Mouse (Mus musculus) telencephalon, adult 2 months (tissue): ENCODE measurements at regions not wholly inside any gene's neighbourhood (a gene's known extent, or its start where the extent isn't known, plus 50 kb on each side); places are given as distances from the start of the nearest gene placed in this dataset.

ENCODE experiments used
- DNase-seq: peaks from one replicate; pipeline ENCODE4 v3.0.0-alpha.2; 2011; ENCODE audit warnings: low read depth, low spot score

DNA sequence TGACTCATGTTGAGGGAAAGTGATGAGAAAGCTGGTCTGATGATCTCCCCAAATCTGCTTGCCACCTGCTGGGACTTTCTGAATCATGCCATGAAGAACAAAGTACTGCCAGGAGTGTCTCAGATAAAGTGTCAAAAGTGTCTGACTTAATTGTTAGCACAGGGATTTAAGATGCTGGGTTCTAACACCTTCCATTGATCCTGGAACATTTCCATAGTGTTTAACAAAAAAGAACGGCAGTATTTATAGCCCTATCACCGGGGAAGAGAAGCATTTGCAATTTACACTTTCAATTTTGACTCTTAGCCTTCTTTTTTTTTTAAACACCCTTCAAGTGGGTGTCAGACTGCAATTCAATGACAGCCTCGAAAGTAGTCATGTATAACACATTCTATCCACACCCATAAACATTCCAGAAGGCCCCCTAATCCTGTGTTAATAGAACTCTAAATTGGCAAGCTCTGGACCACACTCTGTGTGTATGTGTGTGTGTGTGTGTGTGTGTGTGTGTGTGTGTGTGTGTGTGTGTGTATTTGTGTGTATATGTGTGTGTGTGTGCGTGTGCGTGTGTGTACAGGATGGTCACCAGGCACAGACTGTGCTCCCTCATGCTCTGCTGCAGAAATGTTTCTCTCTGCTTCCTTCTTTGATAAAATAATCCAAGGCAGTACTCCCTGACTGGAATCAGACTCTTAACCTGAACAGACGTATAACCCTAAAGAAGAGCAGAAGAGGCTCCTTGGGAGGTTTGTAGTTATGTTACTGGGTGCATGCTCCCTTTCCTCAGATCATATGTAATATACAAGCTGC lies 313.2 kb downstream of the Rnd3 start:
- DNase-seq, result peak; percentile 24

DNA sequence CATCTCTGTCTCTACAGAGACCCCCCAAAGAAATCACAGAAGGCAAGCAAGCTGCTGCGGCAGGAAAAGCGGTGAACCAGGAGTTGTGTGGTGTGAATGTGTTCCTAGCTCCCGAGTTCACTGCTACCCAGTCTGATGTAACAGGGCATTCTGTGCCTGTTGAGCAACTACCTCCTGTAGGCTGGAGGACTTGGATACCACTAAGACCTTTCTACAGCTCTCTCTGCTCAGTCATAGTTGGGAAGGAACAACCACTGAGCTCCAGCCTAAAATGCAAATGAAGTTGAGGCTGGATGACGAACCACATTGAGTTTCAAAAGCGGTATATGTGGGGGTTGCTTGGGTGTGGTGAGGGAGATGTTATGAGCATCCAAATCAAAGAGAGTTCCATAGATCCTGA lies 315.1 kb downstream of the Rnd3 start:
- no peak for DNase-seq

DNA sequence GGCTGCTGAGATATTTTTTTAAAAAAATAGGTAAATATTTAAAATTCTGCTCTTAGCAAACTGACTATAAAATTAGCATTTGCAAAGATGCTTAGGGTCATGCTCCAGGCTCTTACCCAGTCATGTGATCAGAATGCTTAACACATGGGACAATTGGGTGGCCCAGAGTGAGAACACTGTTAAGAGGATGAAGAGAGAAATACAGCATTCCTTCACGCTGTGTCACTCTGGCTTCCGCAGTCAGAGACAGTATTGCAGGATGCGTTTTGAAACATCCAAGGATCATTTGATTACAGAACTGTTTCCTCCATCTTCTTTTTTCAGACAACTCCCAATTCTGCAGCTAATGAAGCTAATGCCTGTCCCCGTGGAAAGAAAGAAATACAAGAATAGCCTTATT lies 316.4 kb downstream of the Rnd3 start:
- no peak for DNase-seq

DNA sequence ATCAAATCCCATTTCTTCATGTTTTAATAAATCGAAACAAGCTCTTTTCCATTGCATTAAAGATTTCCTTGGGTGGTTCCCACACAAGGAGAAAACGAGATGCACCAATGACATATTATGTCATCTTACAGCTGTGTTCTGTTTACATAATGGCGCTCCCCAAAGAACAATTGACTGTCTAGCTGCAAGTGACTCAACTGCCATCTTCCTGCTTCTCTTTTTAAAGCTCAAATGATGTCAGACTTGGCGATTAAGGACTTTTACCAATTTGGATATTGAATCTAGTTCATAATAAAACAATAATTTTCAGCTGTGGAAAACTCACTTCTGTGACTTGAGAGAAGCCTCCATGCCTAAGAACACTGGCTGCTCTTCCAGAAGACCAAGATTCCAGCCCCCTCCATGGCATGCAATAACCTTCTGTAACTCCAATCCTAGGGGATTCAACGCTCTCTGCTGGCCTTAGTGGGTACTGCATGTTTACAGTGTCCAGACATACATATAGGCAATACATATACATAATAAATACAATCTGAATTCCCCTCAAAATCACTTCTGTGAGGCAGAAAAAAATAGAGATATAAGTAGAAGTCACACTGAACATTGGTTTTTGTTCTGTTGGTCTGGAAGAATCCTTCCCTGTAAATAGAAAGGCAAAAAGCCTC lies 318.7 kb downstream of the Rnd3 start:
- DNase-seq, result no peak

DNA sequence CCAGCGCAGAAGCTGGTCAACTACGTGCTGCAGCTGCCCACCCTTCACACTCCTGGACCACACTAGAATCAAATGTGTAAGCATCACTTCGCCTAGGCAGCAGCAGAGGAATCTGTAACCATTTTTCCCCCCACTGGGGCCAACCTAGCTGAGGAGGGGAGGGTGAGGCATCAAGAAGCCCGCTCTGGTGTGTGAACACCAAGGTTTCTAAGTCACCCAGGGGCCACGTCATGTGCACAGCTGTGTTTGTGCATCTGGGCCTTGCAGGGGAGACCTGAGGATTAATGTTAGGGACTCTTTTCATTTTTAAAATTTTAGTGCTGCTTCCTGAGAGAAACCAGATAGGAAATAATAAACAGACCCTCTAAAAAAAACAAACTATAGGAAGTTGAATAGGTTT lies 321.8 kb downstream of the Rnd3 start:
- DNase-seq, result no peak

DNA sequence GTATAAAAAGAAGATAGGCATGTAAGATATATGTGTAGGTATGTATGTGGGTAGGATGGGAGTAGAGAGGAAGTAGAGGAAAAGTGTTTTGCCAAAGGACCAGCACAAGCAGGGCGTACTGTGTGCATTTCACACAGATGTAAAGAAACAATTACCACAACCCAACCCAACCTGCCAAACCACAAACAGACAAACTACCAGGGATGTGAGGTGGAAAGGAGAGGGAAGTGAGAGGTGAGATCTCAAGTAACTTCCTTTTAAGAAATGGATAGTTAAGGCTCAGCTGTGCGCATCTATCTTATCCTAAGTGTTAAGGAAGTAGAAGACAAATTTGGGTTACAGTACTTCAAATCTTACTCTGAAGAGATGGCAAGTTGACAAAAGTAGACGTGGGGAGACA lies 322.4 kb downstream of the Rnd3 start:
- DNase-seq, result no peak

DNA sequence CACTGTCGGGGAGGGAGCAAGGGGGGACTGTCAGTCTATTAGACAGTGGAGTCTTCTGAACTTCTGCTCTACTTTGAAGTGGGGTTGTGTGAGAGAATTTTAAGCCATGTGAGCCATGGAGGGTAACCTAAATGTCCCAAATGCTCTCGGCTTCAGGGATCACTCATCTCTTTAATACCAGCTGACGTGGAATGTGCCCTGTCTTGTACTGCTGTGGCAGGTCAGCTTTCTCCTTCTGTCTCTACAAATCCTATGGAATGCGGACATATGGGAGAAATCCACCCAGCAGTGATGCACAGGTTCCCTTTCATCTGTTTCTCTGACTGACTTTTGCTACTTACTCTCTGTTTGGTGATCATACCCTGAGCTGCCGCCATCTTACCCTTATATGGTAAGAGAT lies 323.3 kb downstream of the Rnd3 start:
- DNase-seq, result no peak

DNA sequence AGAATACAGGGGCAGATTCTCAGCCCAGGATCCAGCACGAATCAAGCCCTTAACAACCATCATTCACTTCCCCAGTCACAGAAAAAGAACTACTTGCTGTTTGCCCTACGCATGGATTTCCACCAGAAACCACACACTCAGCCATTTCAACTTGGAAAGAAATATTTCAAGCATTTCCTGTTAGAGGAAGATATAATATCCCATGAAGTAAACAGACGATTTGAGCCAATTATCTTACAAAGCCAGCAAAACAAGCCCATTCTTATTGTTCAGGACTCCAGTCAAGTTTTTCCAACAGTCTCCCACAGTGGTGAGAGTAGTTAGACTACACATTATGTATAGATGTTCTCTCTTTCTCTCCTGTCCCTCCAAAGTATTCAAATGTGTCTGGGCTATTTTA lies 324.1 kb downstream of the Rnd3 start:
- no peak for DNase-seq

DNA sequence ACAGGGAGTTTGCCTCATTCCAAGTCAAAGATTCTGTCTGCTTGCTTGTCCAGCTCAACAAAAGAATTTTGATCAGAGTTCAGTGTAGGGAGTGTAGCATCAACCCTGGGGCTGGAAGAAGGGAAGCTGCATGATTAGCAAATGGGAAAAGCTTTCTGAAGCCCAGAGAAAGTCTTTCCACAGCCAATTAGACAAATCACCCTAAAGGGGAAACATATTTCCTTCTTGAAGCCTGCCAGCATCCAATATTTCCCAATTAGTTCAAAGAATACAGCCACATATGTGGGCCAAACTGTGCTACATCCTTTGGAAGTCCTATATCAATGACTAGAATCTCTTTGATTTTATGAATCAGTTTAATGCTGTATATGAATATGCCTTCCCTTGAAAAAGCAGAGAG lies 326.2 kb downstream of the Rnd3 start:
- no peak for DNase-seq

DNA sequence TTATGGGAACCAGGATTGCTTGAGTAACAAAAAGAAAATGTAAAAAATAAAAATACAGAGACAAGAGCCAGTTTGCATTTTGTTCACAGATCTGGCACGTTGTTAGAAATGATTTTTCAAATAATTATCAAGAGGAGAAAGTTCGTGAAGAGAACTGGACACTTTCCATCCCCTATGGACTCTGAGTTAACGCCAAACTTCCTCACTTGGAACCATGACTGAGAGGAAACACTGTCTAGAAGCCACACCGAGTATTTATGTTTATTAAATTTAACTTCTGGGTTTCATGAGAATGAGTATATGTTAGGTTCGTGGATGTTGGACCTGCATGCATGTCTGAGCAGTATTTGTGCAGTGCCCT lies 329.6 kb downstream of the Rnd3 start:
- no peak for DNase-seq

DNA sequence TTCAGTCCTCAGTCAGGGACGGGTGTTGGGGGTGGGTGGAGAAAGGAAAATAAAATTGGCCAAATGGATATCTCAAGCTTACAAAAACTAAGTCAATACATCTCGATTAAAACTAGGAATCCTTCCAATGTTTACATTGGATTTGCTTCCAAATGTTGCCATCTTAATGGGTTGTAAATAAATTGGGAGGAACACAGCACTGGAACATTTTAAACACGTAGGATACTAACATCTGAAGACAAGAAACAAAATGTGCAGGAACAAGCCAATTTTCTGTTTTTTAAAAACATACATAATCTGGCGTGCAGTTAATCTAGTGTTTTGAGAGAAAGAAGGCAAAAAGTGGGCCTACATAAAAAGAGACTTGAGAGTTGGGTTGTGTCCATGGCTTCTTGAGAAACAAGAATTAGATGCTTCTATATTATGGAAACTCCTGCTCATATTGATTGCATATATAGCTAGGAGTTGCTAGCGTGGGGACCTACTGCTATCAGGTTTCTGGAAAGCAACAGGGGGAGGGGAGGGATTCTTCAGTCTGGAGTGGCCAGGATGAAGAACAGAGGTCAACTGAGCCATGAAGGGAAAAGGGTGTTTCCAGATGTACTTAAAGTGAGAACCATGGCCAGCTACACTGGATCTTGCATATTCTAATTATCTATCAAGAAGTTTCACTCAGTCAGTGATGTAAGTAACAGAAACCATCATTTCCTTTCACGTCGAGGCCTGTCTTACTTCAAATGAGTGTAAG lies 330.2 kb downstream of the Rnd3 start:
- no peak for DNase-seq

DNA sequence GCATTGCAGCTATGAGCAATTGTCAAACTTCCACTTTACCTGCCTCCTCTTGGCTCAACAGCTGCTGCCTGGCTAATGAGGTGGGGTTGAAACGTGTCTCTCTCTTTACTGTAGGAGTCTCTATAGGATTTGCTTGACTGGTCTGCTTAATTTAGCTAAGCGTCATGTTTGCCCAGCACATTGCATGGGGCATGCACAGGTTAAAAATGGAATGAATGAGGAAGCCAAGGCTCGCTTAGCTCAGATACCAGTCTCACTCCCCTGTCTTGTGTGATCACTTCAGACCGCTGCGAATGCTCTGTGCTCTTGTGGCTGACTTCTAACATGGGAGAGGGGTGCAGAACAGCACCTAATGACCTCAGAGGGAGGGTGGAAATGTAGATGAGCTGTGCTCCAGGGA lies 332.5 kb downstream of the Rnd3 start:
- DNase-seq, result no peak

DNA sequence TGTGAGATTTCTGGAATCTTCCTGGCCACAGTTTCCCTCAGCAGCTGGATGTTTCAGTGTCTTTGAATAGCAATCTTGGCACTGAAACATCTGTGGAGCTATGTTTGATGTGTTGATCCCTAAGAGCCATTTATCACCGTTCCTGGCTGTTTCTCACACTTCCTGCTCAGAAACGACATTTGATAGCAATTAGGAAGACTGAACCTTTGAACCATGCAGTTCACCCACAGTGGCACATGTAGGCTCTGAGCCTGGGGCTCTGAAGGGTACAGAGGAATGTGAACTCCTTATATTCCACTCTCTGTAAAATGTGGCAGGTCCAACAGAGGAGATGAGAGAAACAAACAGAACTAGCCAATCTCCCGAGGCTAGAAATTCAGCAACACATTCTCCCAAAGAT lies 333.4 kb downstream of the Rnd3 start:
- DNase-seq, result no peak

DNA sequence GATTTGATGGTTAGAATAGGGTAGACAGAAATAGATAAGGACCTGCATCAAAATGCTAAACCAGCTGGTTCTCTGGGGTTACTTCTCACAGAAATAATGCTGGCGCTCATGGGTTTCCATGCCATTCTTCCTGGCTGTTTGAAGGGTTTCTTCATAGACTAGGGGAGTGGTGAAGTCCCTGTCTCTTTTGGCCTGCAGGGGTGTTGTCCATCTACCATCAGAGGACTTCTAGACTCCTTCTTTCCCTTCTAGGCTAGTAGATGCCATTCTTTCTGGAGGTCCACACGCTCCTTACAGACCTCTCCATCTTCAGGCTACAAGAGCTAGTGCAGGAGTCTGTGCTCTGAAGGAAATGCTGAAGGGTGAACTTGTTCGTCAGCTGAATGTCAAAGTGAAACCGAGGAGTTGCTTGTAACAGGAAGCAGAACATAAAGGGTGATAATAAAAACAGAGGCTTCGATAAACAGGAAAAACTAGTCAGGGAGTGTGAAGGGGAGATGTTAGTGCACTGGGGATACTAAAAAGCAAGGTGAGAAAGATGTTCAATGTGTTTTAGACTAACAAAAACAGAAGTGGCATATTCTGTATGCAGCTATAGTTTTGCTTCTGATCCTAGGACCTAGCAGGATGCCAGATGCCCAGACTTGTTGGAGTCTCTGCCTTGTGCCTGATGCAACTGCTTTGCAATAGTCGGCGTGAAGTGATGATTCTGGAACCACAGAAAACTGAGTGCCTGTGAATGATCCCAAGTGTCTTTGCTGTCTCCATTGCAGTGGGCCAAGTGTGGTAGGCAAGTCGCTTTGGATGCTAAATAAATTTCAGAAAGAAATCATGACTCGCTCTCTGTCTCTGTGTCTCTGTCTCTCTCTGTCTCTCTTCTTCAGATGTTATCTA lies 335.1 kb downstream of the Rnd3 start:
- DNase-seq, result no peak

DNA sequence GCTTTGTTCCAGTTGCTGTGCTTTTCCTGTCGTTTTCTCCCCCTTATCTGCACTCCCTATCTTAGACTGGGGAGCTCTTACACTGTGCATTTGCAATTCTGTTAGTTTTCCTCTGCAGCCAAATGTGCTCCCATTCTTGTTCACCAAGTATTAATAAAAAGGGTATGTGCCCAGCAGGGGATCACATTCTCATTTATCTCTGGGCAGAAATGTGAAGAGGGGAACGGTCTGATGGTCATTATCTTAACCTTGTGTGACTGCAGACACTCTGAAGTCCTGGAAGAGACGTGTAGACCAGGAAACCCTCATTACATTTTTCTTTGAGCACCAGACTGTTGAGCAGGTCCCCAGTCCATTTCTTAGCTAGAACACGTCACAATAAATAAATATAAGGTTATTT lies 336.6 kb downstream of the Rnd3 start:
- no peak for DNase-seq

DNA sequence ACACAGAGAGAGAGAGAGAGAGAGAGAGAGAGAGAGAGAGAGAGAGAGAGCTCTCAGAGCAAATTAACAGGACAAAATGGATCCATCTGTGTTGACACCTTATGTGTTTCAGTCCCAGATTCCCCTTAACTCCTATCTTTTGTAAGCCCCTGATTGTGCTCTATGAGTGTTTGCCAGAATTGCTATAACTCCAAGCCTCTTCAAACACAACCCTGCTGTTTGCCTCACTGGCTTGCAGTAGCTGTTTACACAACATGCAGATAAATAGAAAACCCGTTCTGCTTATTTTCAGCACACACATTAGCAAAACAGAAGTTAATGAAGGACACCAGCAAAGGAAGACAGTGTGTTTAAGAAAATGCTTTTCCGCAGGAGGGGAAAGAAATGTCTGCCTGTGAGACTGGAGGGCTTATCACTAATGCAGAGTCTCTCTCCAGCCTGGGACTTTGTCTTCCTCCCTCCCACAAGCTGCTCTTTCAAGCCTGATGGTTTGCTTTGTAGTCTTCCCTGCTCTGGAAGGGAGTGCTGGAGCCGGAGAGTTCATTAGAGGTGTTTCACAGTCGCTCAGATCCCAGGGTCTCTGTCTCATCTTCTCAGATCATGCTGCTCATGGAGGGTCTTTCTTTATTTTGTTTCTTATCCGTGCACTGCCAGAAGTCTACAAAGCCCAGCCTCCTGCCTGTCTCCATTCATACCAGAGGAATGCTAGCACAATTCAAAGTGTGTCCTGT lies 338.4 kb downstream of the Rnd3 start:
- DNase-seq, result no peak

DNA sequence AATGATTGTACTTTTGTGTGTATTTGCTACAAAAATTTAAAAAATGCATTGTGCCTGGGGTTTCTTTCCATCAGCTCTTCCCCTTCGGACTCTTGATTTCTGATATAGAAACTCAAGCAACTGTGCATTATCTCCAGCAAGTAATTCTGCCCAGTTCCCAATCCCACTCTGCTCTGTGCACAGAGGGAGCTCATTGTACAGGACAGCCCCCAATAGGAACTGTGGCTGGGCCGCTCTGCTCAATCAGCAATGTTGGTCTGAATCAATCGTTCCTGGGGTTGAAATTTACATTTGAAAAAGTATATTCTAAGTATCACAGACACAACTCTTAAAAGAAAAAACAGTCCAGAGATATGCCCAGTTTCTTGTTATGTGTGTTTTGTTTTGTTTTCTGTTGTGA lies 339.1 kb downstream of the Rnd3 start:
- no peak for DNase-seq

DNA sequence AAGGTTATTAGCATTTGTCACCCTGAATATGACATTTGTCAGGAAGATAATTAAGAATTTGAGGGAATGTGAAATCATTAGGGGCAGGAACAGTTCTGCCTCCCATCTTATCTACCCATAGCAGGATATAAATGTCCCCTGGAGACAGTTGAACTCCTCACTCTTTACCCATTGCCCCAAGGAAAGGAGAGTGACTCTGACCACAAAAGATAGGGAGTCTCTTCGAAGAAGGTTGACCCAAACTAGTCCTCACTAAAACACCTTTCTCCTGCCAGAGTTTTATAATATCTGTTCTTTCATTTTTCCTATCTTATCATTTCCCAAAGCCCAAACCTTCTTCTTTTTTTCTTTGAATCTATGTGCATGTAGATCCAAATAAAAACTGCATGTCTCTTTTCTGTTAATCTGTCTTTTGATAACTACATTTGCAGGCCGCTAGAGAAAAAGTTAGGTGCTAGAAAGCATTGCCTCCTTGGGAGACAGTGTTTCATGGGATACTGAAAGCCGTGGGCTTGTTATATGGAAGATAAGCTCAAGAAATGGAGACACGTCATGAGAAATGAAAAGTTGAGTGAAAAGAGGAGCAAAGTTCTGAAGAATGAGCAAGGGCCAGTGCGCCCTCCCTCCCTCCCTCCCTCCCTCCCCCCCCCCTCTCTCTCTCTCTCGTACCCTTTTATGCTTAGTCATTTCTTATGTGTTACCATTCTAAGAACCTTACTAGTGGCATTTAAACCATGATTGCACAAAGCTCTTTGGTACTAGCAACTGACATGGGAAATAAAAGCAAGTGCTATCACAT lies 341.6 kb downstream of the Rnd3 start:
- no peak for DNase-seq

DNA sequence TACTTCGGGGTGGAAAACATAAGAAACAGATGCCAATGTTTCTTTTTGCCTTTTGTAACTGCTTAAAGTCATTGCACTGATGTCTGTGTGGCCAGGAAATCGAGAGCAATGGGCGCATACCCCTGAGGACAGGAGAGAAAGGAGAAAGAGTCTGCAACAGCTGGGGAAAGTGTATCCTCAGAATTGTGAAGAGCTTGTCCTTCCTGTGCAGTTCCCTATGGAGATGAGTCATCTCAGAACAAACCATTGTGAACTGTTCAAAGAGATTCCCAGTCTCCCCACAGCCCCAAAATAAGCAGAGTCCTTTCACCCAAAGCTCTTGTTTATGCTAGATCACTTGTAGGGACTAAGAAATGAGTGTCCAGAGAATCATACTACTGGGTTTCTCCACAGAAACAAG lies 343.3 kb downstream of the Rnd3 start:
- DNase-seq, result no peak

DNA sequence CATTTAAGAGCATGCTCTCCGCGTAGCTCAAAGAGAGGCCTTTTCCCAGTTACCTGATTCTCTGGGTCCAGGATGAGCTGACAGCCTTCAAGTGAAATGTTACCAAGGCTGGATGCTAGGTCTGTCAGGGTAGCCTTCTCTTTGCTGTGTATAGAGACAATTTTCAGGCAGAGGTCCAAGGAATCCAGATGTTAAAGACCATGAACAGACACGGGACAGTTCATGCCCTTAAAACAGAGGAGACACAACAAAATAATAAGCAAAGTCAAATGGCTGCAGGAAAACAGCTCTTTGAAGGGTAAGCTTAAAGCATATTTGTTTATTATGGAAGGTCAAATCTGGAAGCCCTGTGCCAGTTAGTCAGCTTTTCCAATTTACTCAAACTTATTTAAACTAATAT lies 352.8 kb downstream of the Rnd3 start:
- DNase-seq, result no peak
